Mouse (Mus musculus) heart, embryonic 13.5 days (tissue): ENCODE data around the gene Clstn1. TPM values are rescaled to one million over a fixed set of nuclear protein-coding genes. Genes with fewer than 3 reads are reported as not detected.
A peak's percentile ranks its signal among the peaks of the same experiment; 100 is the strongest.

ENCODE experiments used
- ATAC-seq: fragments of 200-750 bp; cut with Nextera tagmentation; 2 replicates; pipeline ENCODE4 v1.8.0; 2017; ENCODE audit warnings: moderate TSS enrichment; ENCODE audit not compliant: insufficient number of reproducible peaks, low FRiP score, low TSS enrichment; ENCODE audit errors: extremely low read depth
- H3K27ac ChIP-seq: fragments of 300-500 bp; sonication (generic); replicated peaks from 2 replicates; pipeline ENCODE4 v1.5.1; 2015; ENCODE audit warnings: moderate library complexity, mild to moderate bottlenecking, inconsistent platforms
- H3K27me3 ChIP-seq: fragments of 300-500 bp; sonication (generic); replicated peaks from 2 replicates; pipeline ENCODE4 v1.6.1; 2015; ENCODE audit warnings: mild to moderate bottlenecking, inconsistent platforms
- H3K36me3 ChIP-seq: fragments of 300-500 bp; sonication (generic); 2 replicates; pipeline ENCODE4 v1.6.1; 2015; ENCODE audit warnings: mild to moderate bottlenecking, inconsistent platforms
- H3K4me1 ChIP-seq: fragments of 300-500 bp; sonication (generic); 2 replicates; pipeline ENCODE4 v1.6.1; 2015; ENCODE audit warnings: inconsistent platforms
- H3K4me2 ChIP-seq: fragments of 300-500 bp; sonication (generic); 2 replicates; pipeline ENCODE4 v1.6.1; 2015; ENCODE audit warnings: inconsistent platforms, mild to moderate bottlenecking, moderate library complexity
- H3K4me3 ChIP-seq: fragments of 300-500 bp; sonication (generic); 2 replicates; pipeline ENCODE4 v1.5.1; 2015; ENCODE audit warnings: moderate library complexity, mild to moderate bottlenecking, inconsistent platforms
- H3K9ac ChIP-seq: fragments of 300-500 bp; sonication (generic); 2 replicates; pipeline ENCODE4 v1.6.1; 2015; ENCODE audit warnings: inconsistent platforms, mild to moderate bottlenecking, moderate library complexity
- H3K9me3 ChIP-seq: fragments of 300-500 bp; sonication (generic); 2 replicates; pipeline ENCODE4 v1.6.1; 2016; ENCODE audit warnings: inconsistent platforms
- WGBS: fragments of 180-500 bp; shearing (Covaris S2); methylation state at CpG from one replicate; pipeline ENCODE4 v1.1.7; 2015; ENCODE audit warnings: mixed read lengths; 5-methylcytosine and 5-hydroxymethylcytosine counted together
- polyA plus RNA-seq: library from polyadenylated mRNA; unstranded; fragments of >200 nt; fragmentation: Nextera tagmentation; extraction: Ambion mirVana; gene quantifications from 2 replicates; pipeline ENCODE4 v1.2.1, GENCODE M21; 2015

The Clstn1 gene
- polyA plus RNA-seq, 1 experiment from 2014 or later: 9.2 TPM

- Histone ChIP-seq H3K27ac (no peak overlapping the region), H3K36me3 (no peaks in the 10 kb centered on the region), H3K4me2 (no peak overlapping the region), H3K9me3 (no peaks in the 10 kb centered on the region), H3K27me3 (peaks cover 30% of the 10 kb centered on the region), H3K4me1 (no peaks in the 10 kb centered on the region), H3K9ac (no peak overlapping the region), H3K4me3 (no peak overlapping the region)
- no peak for ATAC-seq
- WGBS: 19% methylated on average over 7 of the region's 7 CpGs
These were observed 97.6 kb downstream of the Clstn1 start for GRCm38 (mm10) chr4:149683875-149684274.

GRCm38 (mm10) chr4:149684841-149685623 is 98.8 kb downstream of the Clstn1 start:
- no peak for ATAC-seq
- 72% methylated on average over 11 of the region's 11 CpGs for WGBS
- Histone ChIP-seq H3K9me3 (no peaks in the 10 kb centered on the region), H3K27ac (no peak overlapping the region), H3K4me3 (no peak overlapping the region), H3K36me3 (no peaks in the 10 kb centered on the region), H3K4me1 (peaks cover 1% of the 10 kb centered on the region), H3K4me2 (no peak overlapping the region), H3K9ac (no peak overlapping the region), H3K27me3 (peaks cover 30% of the 10 kb centered on the region)

GRCm38 (mm10) chr4:149688861-149689260 is 102.6 kb downstream of the Clstn1 start:
- Histone ChIP-seq H3K4me1 (peaks cover 17% of the 10 kb centered on the region), H3K36me3 (no peaks in the 10 kb centered on the region), H3K27me3 (peaks cover 18% of the 10 kb centered on the region; the same call in 1 of the 2 replicates), H3K9me3 (no peaks in the 10 kb centered on the region), H3K4me3 (no peak overlapping the region), H3K4me2 (no peak overlapping the region), H3K27ac (no peak overlapping the region), H3K9ac (no peak overlapping the region)
- WGBS: 78% methylated on average over 14 of the region's 14 CpGs
- no peak for ATAC-seq

- WGBS: 74% methylated on average over 12 of the region's 12 CpGs
- H3K4me1 ChIP-seq: peaks cover 17% of the 10 kb centered on the region
- H3K27ac ChIP-seq: 0 out of 2 replicates have a peak overlapping the region, but pooled peaks have one; percentile 53
- no peaks in the 10 kb centered on the region for H3K36me3 ChIP-seq
- no peaks in the 10 kb centered on the region for H3K9me3 ChIP-seq
- no peak for ATAC-seq
- H3K9ac ChIP-seq: no peak overlapping the region
- H3K27me3 ChIP-seq: peaks cover 9% of the 10 kb centered on the region; the same call in 1 of the 2 replicates
- no peak overlapping the region for H3K4me3 ChIP-seq
- H3K4me2 ChIP-seq: no peak overlapping the region
These were observed 103.8 kb downstream of the Clstn1 start for GRCm38 (mm10) chr4:149689822-149690700.

- WGBS: 26% methylated on average over 8 of the region's 8 CpGs
- H3K36me3 ChIP-seq: no peaks in the 10 kb centered on the region
- H3K27me3 ChIP-seq: peaks cover 6% of the 10 kb centered on the region; the same call in 1 of the 2 replicates
- no peak for ATAC-seq
- H3K9ac ChIP-seq: no peak overlapping the region
- no peaks in the 10 kb centered on the region for H3K9me3 ChIP-seq
- no peak overlapping the region for H3K4me2 ChIP-seq
- H3K27ac ChIP-seq: peak overlapping the region; percentile 53; the same call in 1 of the 2 replicates
- peaks cover 18% of the 10 kb centered on the region for H3K4me1 ChIP-seq
- H3K4me3 ChIP-seq: no peak overlapping the region
These were observed 104.6 kb downstream of the Clstn1 start for GRCm38 (mm10) chr4:149690828-149691280.

GRCm38 (mm10) chr4:149691368-149691767 is 105.1 kb downstream of the Clstn1 start:
- Histone ChIP-seq H3K4me3 (no peak overlapping the region), H3K4me2 (no peak overlapping the region), H3K9ac (no peak overlapping the region), H3K27ac (peak overlapping the region; percentile 53; the same call in 1 of the 2 replicates), H3K4me1 (peaks cover 23% of the 10 kb centered on the region), H3K36me3 (no peaks in the 10 kb centered on the region), H3K9me3 (no peaks in the 10 kb centered on the region), H3K27me3 (peaks cover 3% of the 10 kb centered on the region; the same call in 1 of the 2 replicates)
- 66% methylated on average over 8 of the region's 8 CpGs for WGBS
- ATAC-seq: no peak

- Histone ChIP-seq H3K36me3 (no peaks in the 10 kb centered on the region), H3K4me2 (peak overlapping the region; percentile 34), H3K9me3 (no peaks in the 10 kb centered on the region), H3K27me3 (peaks cover 46% of the 10 kb centered on the region), H3K27ac (no peak overlapping the region), H3K4me3 (no peak overlapping the region), H3K9ac (peak overlapping the region; percentile 28; the same call in 1 of the 2 replicates), H3K4me1 (peaks cover 28% of the 10 kb centered on the region)
- ATAC-seq: no peak
- 27% methylated on average over 16 of the region's 16 CpGs for WGBS
These were observed 110.1 kb downstream of the Clstn1 start for GRCm38 (mm10) chr4:149696189-149696971.

- H3K27me3 ChIP-seq: peaks cover 46% of the 10 kb centered on the region
- peaks cover 28% of the 10 kb centered on the region for H3K4me1 ChIP-seq
- WGBS: 17% methylated on average over 15 of the region's 15 CpGs
- ATAC-seq: no peak
- peak overlapping the region; percentile 60 for H3K4me3 ChIP-seq
- peak overlapping the region; percentile 87 for H3K4me2 ChIP-seq
- no peaks in the 10 kb centered on the region for H3K9me3 ChIP-seq
- no peak overlapping the region for H3K27ac ChIP-seq
- H3K36me3 ChIP-seq: no peaks in the 10 kb centered on the region
- peak overlapping the region; percentile 79 for H3K9ac ChIP-seq
These were observed 111.4 kb downstream of the Clstn1 start for GRCm38 (mm10) chr4:149697506-149698196.

- Histone ChIP-seq H3K27me3 (peaks cover 46% of the 10 kb centered on the region), H3K4me2 (peak overlapping the region; percentile 87), H3K4me3 (peak overlapping the region; percentile 60), H3K4me1 (peaks cover 31% of the 10 kb centered on the region), H3K27ac (no peak overlapping the region), H3K36me3 (no peaks in the 10 kb centered on the region), H3K9ac (peak overlapping the region; percentile 79), H3K9me3 (no peaks in the 10 kb centered on the region)
- ATAC-seq: no peak
- WGBS: under 1% methylated on average over 35 of the region's 35 CpGs
These were observed 112.0 kb downstream of the Clstn1 start for GRCm38 (mm10) chr4:149698197-149698821.
